ENCODE assay signal across 8 mouse cellular contexts in the genomic region with DNA sequence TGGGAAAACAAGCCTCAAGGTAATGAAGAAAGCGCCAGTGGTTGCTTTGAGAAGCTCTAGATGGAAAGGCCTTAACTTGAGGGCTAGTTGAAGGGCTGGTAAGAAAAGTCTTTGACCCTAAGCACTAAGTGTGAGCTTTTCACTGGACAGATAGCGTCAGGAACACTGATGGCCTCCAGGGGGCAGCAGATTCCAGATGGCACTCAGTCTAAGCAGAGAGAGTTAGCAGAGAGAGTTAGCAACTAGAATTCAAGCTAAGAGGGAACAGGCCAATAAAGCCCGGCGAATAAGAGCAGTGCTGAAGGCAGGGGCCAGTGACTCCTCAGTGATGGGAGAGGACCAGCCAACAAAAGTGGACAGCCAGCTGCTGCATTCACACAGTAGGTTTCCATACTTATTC.
DNase-seq lines count a peak whose midpoint lies in the region; ATAC-seq and TF ChIP-seq lines count a peak whose summit lies in the region.

No protein-coding gene starts in this region.

- peaks cover 8% of the 10 kb centered on the region for H3K4me1 ChIP-seq in E14TG2a.4 (replicated peaks; ENCODE audit: low read depth, low read length)
- H3K4me1 ChIP-seq in forebrain, embryonic 12.5 days, result peaks cover 4% of the 10 kb centered on the region; the same call in 1 of the 2 replicates
- H3K4me1 ChIP-seq in liver, embryonic 13.5 days (replicated peaks), result peaks cover 38% of the 10 kb centered on the region
- H3K4me1 ChIP-seq in neural tube, embryonic 11.5 days (ENCODE audit: control insufficient read depth, insufficient read depth, low read length), result no peaks in the 10 kb centered on the region
- no peaks in the 10 kb centered on the region for H3K4me1 ChIP-seq in stomach, postnatal 0 days (replicated peaks; ENCODE audit: control insufficient read depth, insufficient read depth)

- peak; percentile 67 for DNase-seq in c-Kit-positive CD71-positive TER-119-negative erythroid progenitor cells, embryonic 14.5 days (ENCODE audit: low read depth)
- DNase-seq in heart, postnatal 10 days, result peak; percentile 86 to 90
- peak; percentile 84 to 95 for DNase-seq in kidney, postnatal 36 days
- peak; percentile 63 for DNase-seq in liver, embryonic 13.5 days
- peak; percentile 76 for DNase-seq in neural tube, embryonic 11.5 days (ENCODE audit: low spot score)
- DNase-seq in stomach, postnatal 0 days (ENCODE audit: low spot score), result peak; percentile 77

- no peaks in the 10 kb centered on the region for H3K9me3 ChIP-seq in E14TG2a.4 (ENCODE audit: low read length)
- no peaks in the 10 kb centered on the region for H3K9me3 ChIP-seq in forebrain, embryonic 12.5 days
- H3K9me3 ChIP-seq in liver, embryonic 13.5 days (replicated peaks), result no peaks in the 10 kb centered on the region
- no peaks in the 10 kb centered on the region for H3K9me3 ChIP-seq in neural tube, embryonic 11.5 days (ENCODE audit: control insufficient read depth, low read length)
- no peaks in the 10 kb centered on the region for H3K9me3 ChIP-seq in stomach, postnatal 0 days (ENCODE audit: control insufficient read depth, low read length)

- ATAC-seq in forebrain, embryonic 12.5 days (ENCODE audit: low FRiP score), result peak; percentile 44
- ATAC-seq in liver, embryonic 13.5 days (ENCODE audit: low read depth), result peak; percentile 74
- peak; percentile 48 for ATAC-seq in neural tube, embryonic 11.5 days (ENCODE audit: insufficient read depth, low FRiP score, low TSS enrichment)
- peak; percentile 86 for ATAC-seq in stomach, postnatal 0 days (ENCODE audit: low FRiP score, low TSS enrichment)

- intact Hi-C loops in heart, postnatal 10 days (cut with DNase I), result loop anchor here (1.0 to 10.0 kb wide), 3 partner anchors 139 to 331 kb away; a partner anchor contains a TSS

- H3K9ac ChIP-seq in forebrain, embryonic 12.5 days, result no peak overlapping the region
- H3K9ac ChIP-seq in liver, embryonic 13.5 days, result 0 out of 2 replicates have a peak overlapping the region, but pooled peaks have one; percentile 18
- H3K9ac ChIP-seq in neural tube, embryonic 11.5 days (ENCODE audit: low read length), result no peak overlapping the region
- no peak overlapping the region for H3K9ac ChIP-seq in stomach, postnatal 0 days (ENCODE audit: low read length)

- TF ChIP-seq EP300 in stomach, postnatal 0 days (optimal IDR thresholded peaks at IDR 0.05), result no peak

- no peak overlapping the region for H3K4me2 ChIP-seq in forebrain, embryonic 12.5 days
- no peak overlapping the region for H3K4me2 ChIP-seq in liver, embryonic 13.5 days
- H3K4me2 ChIP-seq in neural tube, embryonic 11.5 days (ENCODE audit: low read depth), result no peak overlapping the region
- H3K4me2 ChIP-seq in stomach, postnatal 0 days (replicated peaks; ENCODE audit: low read depth), result no peak overlapping the region

- no peaks in the 10 kb centered on the region for H3K27me3 ChIP-seq in E14TG2a.4 (ENCODE audit: insufficient read depth, low read length)
- H3K27me3 ChIP-seq in forebrain, embryonic 12.5 days, result no peaks in the 10 kb centered on the region
- H3K27me3 ChIP-seq in liver, embryonic 13.5 days, result no peaks in the 10 kb centered on the region
- H3K27me3 ChIP-seq in neural tube, embryonic 11.5 days (ENCODE audit: control insufficient read depth, insufficient read depth, low read length), result no peaks in the 10 kb centered on the region
- no peaks in the 10 kb centered on the region for H3K27me3 ChIP-seq in stomach, postnatal 0 days (ENCODE audit: control insufficient read depth, insufficient read depth, low read length)

- 0 out of 2 replicates have a peak overlapping the region, but pooled peaks have one; percentile 8 for H3K27ac ChIP-seq in forebrain, embryonic 12.5 days
- H3K27ac ChIP-seq in liver, embryonic 13.5 days, result peak overlapping the region; percentile 68
- no peak overlapping the region for H3K27ac ChIP-seq in neural tube, embryonic 11.5 days (ENCODE audit: low read depth, low read length)
- no peak overlapping the region for H3K27ac ChIP-seq in stomach, postnatal 0 days (replicated peaks)

- peak; percentile 89 for TF ChIP-seq CTCF in E14TG2a.4 (conservative IDR thresholded peaks at IDR 0.05; ENCODE audit: low read length)
- peak; percentile 98 for TF ChIP-seq CTCF in stomach, postnatal 0 days (IDR thresholded peaks at IDR 0.05; ENCODE audit: low read depth)

- 26% methylated on average over 4 of the region's 4 CpGs for WGBS in forebrain, embryonic 12.5 days
- WGBS in liver, embryonic 13.5 days (ENCODE audit: insufficient replicate concordance), result 26% methylated on average over 4 of the region's 4 CpGs
- 24% methylated on average over 4 of the region's 4 CpGs for WGBS in neural tube, embryonic 11.5 days
- WGBS in stomach, postnatal 0 days, result 15% methylated on average over 4 of the region's 4 CpGs

- peaks cover 9% of the 10 kb centered on the region for H3K36me3 ChIP-seq in E14TG2a.4 (ENCODE audit: insufficient read depth, low read length)
- H3K36me3 ChIP-seq in forebrain, embryonic 12.5 days (replicated peaks), result peaks cover 65% of the 10 kb centered on the region
- peaks cover 97% of the 10 kb centered on the region for H3K36me3 ChIP-seq in liver, embryonic 13.5 days
- H3K36me3 ChIP-seq in neural tube, embryonic 11.5 days (ENCODE audit: control insufficient read depth, insufficient read depth, low read length), result peaks cover 4% of the 10 kb centered on the region
- peaks cover 20% of the 10 kb centered on the region for H3K36me3 ChIP-seq in stomach, postnatal 0 days (ENCODE audit: control insufficient read depth, insufficient read depth, low read length)

- no peak overlapping the region for H3K4me3 ChIP-seq in E14TG2a.4 (replicated peaks; ENCODE audit: low read length)
- no peak overlapping the region for H3K4me3 ChIP-seq in forebrain, embryonic 12.5 days (replicated peaks)
- H3K4me3 ChIP-seq in liver, embryonic 13.5 days (replicated peaks), result no peak overlapping the region
- no peak overlapping the region for H3K4me3 ChIP-seq in neural tube, embryonic 11.5 days (ENCODE audit: low read depth, low read length)
- no peak overlapping the region for H3K4me3 ChIP-seq in stomach, postnatal 0 days (ENCODE audit: low read depth, low read length)

Comparison
In these comparisons a context has a peak if more than half of its experiments do, and no peak if none do; other contexts are left out.
1. H3K27ac ChIP-seq: peak in forebrain, embryonic 12.5 days (single experiment) and liver, embryonic 13.5 days (single experiment); none in neural tube, embryonic 11.5 days (single experiment) and stomach, postnatal 0 days (single experiment).
2. Peak in every context shown above with its lines, with median percentiles within 50 percentile points of each other: DNase-seq and ATAC-seq.